Mouse (Mus musculus) bone marrow, adult 2 months (tissue): ENCODE measurements around the gene Relch.

Source experiments
- CTCF ChIP-seq: fragments of 200-500 bp; IDR thresholded peaks from 2 replicates; pipeline ENCODE4 v1.5.1; 2011; ENCODE audit warnings: low read length, control low read depth; ENCODE audit not compliant: control insufficient read depth, insufficient read depth
- POLR2A ChIP-seq: fragments of 200-500 bp; IDR thresholded peaks from 2 replicates; pipeline ENCODE4 v1.6.1; 2011; ENCODE audit warnings: low read depth, mild to moderate bottlenecking, control low read depth, low read length, borderline replicate concordance; ENCODE audit not compliant: control insufficient read depth

DNA sequence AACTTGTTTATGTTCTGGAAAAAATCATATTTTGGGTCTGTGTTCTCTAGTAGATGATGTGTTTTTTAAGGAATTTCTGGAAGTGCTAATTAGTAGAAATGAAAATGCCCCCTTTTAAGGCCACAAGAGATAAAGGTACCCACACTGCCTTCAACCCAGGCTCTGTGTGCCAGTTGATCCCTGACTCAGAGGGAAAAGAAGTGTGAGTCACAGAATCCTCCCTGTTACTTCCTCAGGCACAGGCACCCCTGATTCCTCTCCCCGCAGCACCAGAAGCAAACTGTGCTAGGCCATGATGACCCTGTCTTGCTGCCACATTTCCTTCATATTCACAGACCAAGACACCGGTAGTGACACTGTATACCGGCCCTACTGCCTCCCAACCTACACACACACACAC is 126.4 kb downstream of the Relch start:
- TF ChIP-seq POLR2A (no peak), CTCF (no peak)
